Mouse (Mus musculus): ENCODE measurements around the gene Ppp1r10.

DNA sequence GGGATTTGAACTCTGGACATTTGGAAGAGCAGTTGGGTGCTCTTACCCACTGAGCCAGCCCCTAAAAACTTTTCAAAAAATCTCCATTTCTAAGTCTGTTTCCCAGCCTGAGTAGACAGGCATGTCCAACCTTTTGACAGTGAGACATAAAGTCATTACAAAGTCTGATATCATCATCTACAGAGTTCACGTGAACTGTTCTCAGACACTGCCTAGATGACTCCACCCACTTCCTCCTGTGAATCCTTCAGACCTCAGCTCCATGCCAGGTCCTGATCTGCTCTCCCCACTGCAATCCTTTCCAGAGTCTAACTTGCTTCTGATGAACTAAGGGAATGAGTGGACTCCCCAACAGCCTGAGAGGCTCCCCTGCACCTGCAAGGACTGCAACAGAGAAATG, 55.9 kb downstream of the Ppp1r10 start:
- TF ChIP-seq POLR2A (IDR thresholded peaks at IDR 0.05; ENCODE audit: low read depth, low read length) (no peak), CTCF (conservative IDR thresholded peaks at IDR 0.05; ENCODE audit: insufficient read depth, insufficient read length, low read depth, low read length) (no peak)

Data from kidney, adult 2 months (tissue).